Mouse (Mus musculus) ES-Bruce4 (cell line): ENCODE measurements around the gene C2cd2. TPM values are rescaled to one million over a fixed set of nuclear protein-coding genes. Genes with fewer than 3 reads are reported as not detected.

Source experiments
- H3K27ac ChIP-seq: 2 replicates; pipeline ENCODE4 v1.5.1; 2012; ENCODE audit warnings: low read length, inconsistent platforms; ENCODE audit not compliant: insufficient read depth
- H3K27me3 ChIP-seq: 2 replicates; pipeline ENCODE4 v1.6.1; 2012; ENCODE audit warnings: mild to moderate bottlenecking, low read length, inconsistent platforms; ENCODE audit not compliant: control insufficient read depth, poor library complexity, insufficient read depth, severe bottlenecking
- H3K36me3 ChIP-seq: 2 replicates; pipeline ENCODE4 v1.6.1; 2012; ENCODE audit warnings: inconsistent platforms, mild to moderate bottlenecking, low read length, moderate library complexity; ENCODE audit not compliant: control insufficient read depth, poor library complexity, insufficient read depth, severe bottlenecking
- H3K4me1 ChIP-seq: one replicate; pipeline ENCODE4 v1.8.1; 2011; ENCODE audit warnings: low read length; ENCODE audit not compliant: control insufficient read depth, insufficient read depth
- H3K4me3 ChIP-seq: 2 replicates; pipeline ENCODE4 v1.5.1; 2011; ENCODE audit warnings: low read depth, mild to moderate bottlenecking, low read length
- H3K9ac ChIP-seq: 2 replicates; pipeline ENCODE4 v1.6.1; 2012; ENCODE audit warnings: low read depth, mild to moderate bottlenecking, inconsistent platforms; ENCODE audit not compliant: poor library complexity, severe bottlenecking
- H3K9me3 ChIP-seq: replicated peaks from 2 replicates; pipeline ENCODE4 v1.6.1; 2012; ENCODE audit warnings: mild to moderate bottlenecking, low read length, inconsistent platforms; ENCODE audit not compliant: control insufficient read depth, poor library complexity, insufficient read depth, severe bottlenecking
- CTCF ChIP-seq: IDR thresholded peaks from one replicate; pipeline ENCODE4 v1.8.1; 2011; ENCODE audit warnings: low read depth, low read length
- EP300 ChIP-seq: IDR thresholded peaks from 2 replicates; pipeline ENCODE4 v1.6.1; 2011; ENCODE audit warnings: low read depth, low read length; ENCODE audit not compliant: insufficient read depth
- POLR2A ChIP-seq: IDR thresholded peaks from one replicate; pipeline ENCODE4 v1.8.1; 2011; ENCODE audit warnings: low read length; ENCODE audit not compliant: insufficient read depth
- polyA plus RNA-seq: library from polyadenylated mRNA; stranded (reverse); fragments of >200 nt; gene quantifications from 2 replicates; pipeline ENCODE4 v1.2.4, GENCODE M21; 2011; ENCODE audit warnings: low read depth; ENCODE audit not compliant: missing spikeins, insufficient read depth, insufficient read length

C2cd2 gene
- polyA plus RNA-seq, 1 experiment = 15.6 TPM

DNA sequence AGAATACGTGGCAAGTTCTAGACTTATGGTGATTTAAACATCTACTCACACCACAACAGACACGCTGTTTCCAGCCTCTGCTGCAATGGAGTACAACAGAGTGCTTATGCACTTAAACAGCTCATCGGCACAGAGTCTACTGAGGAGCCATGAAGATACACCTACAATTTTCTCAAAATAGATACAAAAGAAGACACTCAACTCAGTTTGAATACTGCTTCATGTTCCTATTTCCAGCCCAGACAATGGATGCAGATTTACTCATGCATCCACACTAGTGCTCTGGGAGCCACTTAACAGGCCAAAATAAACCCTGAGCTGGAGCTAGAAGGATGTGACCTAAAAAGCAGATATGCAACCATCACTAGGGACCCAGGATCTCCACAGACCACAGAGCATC, 153.5 kb downstream of the C2cd2 start:
- Histone ChIP-seq H3K4me1 (no peaks in the 10 kb centered on the region), H3K36me3 (peaks cover 16% of the 10 kb centered on the region), H3K27me3 (no peaks in the 10 kb centered on the region), H3K27ac (no peak overlapping the region), H3K9ac (no peak overlapping the region), H3K9me3 (no peaks in the 10 kb centered on the region), H3K4me3 (no peak overlapping the region)
- TF ChIP-seq CTCF (no peak), POLR2A (no peak), EP300 (no peak)

DNA sequence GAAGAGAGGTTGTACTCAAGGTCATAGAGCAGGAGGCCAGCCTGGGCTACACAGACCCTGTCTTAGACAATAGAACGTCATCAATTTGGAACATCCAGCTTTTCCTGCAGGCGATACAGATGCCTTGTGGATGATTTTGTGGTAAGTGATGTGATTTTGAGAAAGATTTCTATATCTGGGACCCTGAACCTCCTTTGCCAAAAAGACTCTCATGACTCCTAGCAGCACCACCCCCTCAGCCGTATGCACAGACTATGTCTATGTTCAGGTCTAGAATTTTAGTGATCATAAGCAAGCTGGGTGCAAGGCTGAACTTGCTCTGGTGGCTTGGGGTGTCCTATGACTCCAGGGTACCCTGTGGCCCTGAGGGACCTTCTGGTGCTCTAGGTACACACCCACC, 156.8 kb downstream of the C2cd2 start:
- H3K27me3 ChIP-seq = no peaks in the 10 kb centered on the region
- no peaks in the 10 kb centered on the region for H3K9me3 ChIP-seq
- no peak overlapping the region for H3K4me3 ChIP-seq
- H3K36me3 ChIP-seq = peaks cover 14% of the 10 kb centered on the region
- no peaks in the 10 kb centered on the region for H3K4me1 ChIP-seq
- no peak overlapping the region for H3K27ac ChIP-seq
- no peak overlapping the region for H3K9ac ChIP-seq
- TF ChIP-seq EP300 (no peak), CTCF (no peak), POLR2A (no peak)

Other genes with a start within 250 kb of the C2cd2 start
- 24.0 and 26.6 TPM in 2 replicates for gene Ripk4, start 198.8 kb downstream of the C2cd2 start, polyA plus RNA-seq
- gene Prdm15, start 110.7 kb downstream of the C2cd2 start, polyA plus RNA-seq = 15.4 and 19.9 TPM in 2 replicates
- 28.6 and 34.8 TPM in 2 replicates for gene Zbtb21, start within 50 bp of the C2cd2 start, polyA plus RNA-seq
- 28.1 and 28.4 TPM in 2 replicates for gene B230307C23Rik, start 34.7 kb upstream of the C2cd2 start, polyA plus RNA-seq
- 30.1 and 32.0 TPM in 2 replicates for gene A630089N07Rik, start 119.9 kb upstream of the C2cd2 start, polyA plus RNA-seq